Mouse (Mus musculus) 3134 (cell line): ENCODE results near the gene Rpl37.
"Not testable (repeated sequence)": the region's sequence is repeated elsewhere in the genome, so short reads cannot be mapped to it uniquely, and the experiment has no call there.

Source experiments
- DNase-seq: peaks from one replicate; pipeline ENCODE4 v3.0.0-alpha.2; 2011; ENCODE audit warnings: low spot score; ENCODE audit not compliant: insufficient read length; ENCODE audit errors: extremely low read depth

The Rpl37 gene

DNA sequence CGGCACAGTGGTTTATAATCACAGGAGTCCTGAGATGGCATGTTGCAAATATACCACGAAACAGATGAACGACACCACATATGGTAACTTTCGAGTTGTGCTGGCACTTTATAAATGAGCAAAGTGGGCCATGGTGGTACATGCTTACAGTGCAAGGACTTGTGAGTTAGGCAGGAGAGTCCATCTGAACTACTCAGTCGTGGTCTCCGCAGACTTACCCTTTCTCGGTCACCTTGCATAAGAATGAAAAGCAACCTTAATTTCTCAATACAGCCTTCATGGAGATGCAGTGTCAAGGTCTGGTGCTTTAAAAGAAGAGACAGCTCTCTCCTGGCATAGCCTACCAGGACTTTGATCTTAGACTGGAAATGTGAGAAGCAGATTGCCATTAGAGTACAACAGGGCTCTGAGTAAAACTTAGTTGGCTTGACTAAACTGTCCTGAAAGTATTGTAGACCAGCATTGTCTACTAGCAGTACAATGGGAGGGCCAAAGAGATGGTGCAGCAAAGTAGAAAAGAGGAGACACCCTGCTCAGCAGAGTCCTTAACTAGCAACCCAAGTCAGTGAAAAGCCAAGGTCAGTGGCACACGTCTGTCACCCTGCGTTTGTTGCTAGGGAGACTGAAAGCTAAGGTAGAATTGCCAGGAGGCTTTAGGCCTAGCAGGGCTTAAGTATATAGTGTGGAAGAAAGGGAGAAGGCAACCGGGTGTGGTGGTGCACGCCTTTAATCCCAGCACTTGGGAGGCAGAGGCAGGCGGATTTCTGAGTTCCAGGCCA is 5.3 kb downstream of the Rpl37 start:
- DNase-seq = no peak

DNA sequence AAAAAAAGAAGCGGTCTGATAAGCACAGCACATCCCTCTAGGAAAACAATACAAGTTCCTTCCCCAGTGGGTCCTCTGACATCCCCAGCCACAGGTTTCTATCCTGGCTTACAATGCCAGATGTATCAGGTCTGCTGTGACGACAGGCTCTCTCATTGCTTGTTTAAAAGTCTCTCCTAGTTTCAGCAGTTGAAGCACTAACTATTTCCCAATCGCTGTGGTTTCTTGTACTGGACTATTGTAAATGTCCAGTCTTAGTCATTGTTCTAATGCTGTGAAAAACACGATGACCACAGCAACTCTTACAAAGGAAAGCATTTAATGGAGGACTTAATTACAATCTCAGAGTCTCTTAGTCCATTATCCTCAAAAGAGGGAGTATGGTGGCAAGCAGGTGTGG is 10.0 kb downstream of the Rpl37 start:
- peak; percentile 64 for DNase-seq

DNA sequence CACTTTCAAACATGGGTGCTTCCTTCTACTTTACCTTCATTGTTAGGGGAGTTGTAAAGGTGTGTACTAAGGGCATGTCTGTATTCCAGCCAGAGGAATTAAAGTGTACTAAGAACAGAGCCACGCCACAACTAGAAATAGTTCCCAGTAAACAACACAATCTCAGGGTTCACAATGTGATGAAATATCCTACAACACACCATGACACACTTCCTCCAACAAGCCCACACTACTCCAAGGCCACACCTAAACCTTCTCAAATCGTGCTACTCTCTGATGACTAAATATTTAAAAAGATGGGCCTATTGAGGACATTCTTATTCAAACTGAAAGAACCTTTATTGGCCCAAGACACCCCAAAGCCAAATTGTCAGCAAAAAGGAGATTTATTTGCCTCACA is 11.0 kb downstream of the Rpl37 start:
- DNase-seq = no peak

DNA sequence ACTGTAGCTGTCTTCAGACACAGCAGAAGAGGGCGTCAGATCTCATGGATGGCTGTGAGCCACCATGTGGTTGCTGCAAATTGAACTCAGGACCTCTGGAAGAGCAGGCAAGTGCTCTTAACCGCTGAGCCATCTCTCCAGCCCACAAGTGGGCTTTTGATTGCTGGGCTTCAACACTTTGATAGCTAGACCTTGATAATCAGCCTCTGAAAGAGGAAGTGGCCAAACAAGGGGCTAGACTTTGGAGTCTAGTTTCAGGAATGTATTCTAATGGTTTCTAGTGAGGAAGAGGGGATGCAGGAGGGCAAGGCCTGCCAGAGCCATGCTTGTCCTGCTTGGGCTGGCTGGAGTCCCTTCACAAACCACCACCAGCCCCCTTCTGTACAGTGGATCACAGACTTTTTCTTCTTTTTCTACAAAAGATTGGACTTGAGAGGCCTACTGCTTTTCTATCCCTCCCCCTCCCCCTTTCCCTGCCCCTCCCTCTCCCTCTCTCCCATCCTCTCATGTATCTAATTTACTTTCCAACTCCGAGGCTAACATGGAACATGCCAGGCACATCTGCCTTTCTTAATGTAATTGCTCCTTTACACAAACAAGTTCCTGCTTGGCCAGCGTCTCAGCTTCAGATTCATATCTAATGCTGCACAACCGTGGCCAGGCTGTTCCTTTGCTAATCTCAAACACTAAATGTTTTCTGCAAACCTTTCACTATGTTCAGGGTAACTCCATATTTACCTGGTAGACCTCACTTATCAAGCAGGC is 11.9 kb downstream of the Rpl37 start:
- DNase-seq = no peak

DNA sequence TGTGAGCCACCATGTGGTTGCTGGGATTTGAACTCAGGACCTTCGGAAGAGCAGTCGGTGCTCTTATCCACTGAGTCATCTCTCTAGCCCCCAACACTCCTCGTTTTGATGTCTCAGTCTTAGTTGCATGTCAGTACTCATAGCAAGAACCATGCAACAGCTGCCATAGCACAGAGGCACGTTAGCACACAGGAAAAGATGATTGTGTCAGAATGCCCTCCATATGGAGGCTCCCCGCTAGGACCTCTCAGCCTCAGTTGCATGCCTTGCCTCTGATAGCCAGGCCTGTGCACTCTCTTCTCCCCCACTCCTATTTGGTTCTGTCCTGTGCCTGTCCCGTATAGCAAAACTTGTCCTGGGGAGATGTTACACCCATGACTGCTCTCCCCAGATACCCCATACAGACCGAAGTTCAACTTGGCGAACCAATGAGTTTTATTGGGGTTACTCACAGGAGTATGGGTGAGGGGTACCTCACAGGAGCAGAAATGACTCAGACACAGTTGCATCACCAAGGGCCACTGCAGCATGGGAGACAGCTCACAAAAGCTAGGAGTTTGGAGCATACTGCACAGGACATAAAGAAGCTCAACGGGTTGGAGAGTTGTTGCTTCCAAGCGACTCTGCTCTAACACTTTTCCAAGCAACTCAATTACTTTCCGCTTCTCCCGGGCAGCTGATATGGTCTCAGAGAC is 12.8 kb downstream of the Rpl37 start:
- DNase-seq = no peak

DNA sequence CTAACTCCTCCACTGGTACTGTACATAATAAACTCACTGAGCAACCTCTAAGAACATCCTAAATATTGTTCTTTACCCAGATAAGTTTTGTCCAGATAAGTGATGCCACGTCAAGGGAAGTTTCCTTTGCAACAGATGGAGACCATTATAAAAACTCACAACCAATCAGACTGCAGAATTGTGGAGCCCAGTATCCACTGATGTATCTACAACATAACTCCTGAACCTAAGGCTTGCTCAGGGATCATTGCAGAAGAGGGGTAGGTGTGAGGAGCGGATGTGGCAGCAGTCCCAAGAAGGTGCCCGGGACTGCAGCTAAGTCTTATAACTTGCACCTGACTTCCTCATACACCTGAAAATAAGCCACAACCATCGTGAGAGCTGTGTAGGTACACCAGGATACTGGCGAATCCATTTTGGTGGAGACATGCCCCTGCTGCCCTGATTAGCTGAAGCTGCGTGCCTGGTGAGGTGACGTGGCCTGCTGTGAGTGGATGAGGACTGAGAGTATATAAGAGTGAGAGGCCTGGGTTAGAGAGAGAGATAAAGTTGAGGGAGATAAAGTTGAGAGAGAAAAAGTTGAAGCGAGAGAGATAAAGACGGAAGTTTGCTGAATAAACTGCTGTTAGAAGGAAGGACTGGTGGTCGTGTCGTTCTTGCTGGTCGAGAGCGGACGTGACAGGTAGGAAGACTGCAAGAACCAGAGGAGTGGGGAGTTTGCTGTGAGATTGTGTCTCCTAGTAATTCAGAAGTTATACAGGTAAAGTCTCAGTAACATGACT is 14.6 kb downstream of the Rpl37 start:
- not testable (repeated sequence) for DNase-seq

DNA sequence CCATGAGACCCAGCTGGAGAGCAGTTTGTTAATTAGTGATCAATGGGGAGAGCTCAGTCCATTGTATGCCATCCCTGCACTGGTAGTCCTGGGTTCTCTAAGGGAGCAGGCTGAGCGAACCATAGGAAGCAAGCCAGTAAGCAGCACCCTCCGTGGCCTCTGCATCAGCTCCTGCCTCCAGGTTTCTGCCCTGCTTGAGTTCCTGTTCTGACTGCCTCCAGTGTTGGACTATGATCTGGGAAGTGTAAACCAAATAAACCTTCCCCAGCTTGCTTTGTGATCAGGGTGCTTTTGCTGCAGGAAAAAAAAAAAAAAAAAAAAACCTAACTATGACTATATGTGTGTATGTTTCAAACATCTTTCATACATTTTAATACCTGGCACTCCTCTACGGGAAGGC is 16.9 kb downstream of the Rpl37 start:
- DNase-seq = no peak

DNA sequence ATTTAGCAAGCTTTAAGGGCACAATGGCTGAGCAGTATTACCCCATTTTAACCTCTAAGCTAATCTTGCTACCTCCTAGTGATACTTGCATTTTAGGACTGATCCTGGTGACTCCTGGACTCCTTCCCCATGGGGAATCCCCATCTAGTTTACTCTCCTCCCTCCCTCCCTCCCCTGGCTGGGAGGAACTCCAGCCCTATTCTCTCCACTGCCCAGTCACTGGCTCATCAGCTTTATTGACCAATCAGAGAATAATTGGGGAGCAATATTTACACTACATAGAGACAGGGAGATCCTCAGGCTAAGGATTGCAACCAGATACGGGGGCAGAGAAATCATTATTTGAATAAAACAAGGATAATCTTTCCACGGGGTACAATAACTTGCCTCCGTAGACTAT is 17.7 kb downstream of the Rpl37 start:
- no peak for DNase-seq

DNA sequence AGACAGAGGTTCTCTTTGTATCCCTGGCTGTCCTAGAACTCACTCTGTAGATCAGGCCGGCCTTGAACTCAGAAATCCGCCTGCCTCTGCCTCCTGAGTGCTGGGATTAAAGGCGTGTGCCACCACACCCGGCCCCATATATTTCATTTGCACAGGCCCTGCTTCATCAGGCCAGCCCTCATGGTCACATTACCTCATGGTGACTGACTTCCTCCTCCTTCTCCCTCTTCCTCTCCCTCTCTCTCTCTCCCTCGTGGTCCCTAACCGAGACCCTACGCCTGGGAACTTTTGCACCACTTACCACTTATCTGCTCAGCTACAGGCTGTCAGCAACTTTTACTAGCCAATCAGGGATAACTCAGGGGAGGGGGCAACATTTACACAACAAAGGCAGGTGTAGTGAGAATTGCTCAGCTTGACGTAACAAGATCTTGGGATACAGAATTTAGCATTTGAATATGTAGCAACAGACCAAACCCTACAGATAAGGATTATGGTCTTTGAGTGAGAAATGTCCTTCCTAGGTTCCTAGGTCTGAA is 18.6 kb downstream of the Rpl37 start:
- DNase-seq = no peak

DNA sequence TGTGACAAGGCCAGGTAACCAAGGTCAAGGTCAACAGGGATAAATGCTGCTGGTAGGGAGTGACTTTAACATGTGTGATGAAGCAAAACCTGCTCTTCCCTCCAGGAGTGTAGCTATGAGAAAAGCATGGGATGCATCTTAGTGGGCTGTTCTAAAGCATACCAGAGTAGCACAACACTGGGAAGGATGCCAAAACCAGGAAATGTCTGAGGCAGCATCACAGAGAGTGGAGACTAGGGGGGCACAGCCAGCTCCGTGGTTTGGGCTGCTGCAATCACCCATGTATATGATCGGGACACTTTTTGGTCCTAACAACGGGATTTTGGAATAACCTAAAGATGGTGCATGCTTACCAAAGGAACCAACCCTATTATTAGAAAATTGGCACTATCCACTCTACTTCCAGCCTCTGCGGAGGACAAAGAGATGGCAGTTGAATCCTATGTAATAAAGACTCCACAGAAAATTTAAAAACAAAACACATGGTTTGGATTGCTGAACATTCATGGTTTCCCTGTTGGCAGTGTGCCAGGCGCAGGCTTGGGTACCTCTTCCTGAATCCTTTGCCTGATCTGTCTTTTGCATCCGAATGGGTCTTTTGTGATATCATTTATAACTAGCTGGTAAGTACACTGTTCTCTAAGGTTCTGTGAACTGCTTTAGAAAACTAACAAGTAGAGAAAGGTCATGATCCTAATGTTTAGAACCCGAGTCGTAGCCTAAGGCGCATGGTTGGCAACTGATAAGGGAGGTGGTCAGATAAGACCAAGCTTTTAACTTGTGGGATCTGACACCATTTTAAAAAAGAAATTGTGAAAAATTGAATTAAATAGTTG is 21.8 kb downstream of the Rpl37 start:
- no peak for DNase-seq

DNA sequence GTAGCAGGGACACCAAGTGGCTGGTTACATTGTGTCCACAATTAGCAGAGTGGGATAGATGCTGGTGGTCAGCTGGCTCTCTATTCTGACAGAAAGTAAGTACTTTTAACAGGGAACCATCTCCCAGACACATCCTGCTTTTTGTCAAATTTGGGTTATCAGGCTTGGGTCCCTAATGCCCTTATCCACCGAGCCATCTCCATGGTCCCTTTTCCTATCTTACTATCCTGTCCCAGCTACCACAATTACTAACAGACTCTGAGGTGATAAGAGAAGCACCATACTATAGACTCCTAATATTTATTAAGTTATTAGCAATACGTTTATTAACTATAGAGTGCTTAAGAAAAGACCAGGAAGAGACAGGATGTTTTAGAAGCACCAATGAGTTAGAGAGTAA is 22.9 kb downstream of the Rpl37 start:
- no peak for DNase-seq

DNA sequence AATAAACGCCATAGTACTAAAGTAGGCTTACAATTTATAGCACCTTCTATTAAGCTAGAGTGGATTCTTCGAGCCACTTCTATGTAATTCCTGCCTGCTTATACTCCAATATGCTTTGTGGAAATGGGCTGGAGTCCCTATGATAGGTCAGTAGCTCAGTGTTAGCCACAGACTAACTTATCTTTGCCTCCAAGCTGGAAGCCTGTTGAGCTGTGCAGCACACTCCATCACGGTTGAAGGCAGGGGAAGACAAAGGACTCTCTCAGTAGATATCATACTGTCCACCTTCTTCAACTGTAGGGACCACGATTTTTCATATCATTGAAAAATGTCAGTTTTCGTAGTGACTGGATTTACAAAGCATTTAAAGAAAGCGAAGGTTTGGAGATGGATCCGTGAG is 23.4 kb downstream of the Rpl37 start:
- no peak for DNase-seq

DNA sequence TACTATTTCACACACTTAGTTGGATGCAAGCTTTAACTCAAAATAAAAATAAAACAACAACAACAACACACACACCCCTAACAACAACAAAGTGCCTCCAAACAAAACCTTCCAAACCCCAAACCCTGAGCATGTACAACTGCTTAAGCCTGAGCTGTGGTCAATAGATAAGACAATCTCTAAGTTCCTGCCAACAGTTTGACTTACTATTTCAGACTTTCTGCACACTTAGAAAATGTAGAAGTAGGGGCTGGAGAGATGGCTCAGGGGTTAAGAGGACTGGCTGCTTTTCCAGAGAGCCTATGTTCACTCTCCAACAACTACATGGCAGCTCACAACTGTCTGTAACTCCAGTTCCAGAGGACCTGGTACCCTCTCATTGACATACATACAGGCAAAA is 23.9 kb downstream of the Rpl37 start:
- no peak for DNase-seq

DNA sequence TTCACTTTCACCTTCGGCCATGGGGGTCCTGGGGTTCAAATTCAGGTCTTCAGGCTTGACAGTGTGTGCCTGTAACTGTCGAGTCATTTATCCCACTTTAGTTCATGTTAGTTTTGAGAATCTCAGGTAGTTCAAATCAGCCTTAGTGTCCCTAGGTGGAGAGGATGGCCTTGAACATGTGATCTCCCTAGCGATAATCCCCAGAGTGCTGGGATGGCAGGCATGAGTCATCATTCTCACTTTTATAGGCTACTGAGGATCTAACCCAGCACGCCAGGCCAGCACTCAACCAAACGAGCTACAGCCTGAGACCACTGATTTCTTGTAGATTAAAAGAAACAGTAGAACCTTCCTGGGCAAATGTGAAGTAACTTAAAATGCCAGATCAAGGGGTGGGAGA is 25.6 kb downstream of the Rpl37 start:
- no peak for DNase-seq

DNA sequence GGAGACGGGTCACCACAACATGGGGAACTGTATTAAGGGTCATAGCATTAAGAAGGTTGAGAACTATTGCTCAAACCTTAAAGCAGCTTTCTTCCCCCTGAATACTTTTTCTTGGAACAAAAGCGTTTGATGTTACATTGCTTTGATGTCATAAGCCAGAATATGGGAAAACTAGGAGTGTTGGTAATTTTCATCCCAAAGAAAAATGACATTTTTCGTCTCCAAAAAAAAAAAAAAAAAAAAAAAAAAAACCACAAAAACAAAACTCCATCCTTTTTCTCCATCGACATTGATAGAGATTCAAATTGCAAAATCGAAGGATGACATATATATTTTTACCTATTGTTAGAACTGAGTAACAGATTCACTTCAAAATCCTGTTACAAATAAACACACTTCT is 26.3 kb downstream of the Rpl37 start:
- no peak for DNase-seq

DNA sequence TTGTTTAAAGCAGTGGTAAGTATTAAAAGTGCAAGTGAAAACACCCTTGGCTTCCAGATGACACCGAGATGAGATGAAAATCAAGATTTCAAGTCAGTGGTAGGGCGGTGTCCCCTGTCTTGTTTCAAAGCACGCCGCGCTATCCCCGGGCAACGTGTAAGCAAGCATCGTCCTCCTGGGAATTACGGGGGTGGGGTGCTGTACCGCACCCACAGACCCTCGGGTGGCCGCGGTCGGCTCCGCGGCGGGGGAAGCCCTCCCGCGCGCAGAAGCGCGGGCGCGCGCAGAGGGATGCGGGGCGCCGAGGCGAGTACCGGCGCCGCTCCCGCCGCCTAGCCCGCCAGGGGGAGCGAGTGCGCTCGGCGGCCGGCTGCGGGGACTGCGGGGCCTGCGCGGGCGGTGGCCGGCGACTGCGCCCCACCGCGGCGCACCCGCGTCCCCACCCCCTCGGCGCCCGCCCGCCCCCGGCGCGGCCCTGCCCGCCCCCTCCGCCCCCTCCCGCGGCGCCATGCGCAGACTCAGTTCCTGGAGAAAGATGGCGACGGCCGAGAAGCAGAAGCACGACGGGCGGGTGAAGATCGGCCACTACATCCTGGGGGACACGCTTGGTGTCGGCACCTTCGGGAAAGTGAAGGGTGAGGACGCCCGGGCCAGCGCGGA is 27.0 kb downstream of the Rpl37 start, which contains the start of gene Prkaa1:
Gene Prkaa1, plus strand, starts transcription at position 501 of the 660 bp plus-strand sequence.
- peak; percentile 78 for DNase-seq

DNA sequence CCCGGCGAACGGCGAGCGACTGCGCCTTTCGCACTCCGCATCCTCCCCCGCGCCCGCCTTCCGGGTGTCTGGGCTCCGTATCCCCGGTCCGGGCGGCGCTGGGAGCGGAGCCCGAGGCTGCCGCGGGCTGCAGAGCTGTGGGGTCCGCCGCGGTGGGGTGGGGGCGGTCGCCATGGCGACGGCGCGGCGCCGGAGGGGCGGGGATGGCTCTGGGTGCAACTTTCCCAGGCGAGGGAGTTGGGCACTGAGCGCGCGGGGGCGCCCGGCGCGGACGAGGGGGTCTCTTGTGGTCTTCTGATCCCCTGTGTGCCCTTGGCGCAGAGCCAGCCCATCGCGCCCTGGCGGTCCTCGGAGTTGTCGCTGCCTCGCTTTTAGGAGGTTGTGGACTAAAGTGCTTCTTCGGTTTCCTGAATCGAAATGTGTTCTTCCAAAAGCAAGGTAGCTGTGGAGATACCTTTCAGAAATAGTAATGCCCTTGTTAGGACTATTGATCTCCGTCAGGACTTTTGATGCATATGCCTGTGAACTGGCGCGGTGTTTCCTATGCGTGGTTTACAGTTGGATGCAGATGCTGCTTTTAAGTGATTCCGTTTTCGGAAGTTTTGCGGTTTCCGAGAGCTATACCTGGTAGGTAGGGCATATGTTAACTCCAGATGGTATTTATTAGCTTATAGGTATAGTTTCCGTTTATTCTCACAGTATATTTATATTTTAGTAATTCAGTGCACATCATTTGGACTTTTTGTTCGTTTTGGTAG is 27.8 kb downstream of the Rpl37 start:
- DNase-seq = peak; percentile 80

DNA sequence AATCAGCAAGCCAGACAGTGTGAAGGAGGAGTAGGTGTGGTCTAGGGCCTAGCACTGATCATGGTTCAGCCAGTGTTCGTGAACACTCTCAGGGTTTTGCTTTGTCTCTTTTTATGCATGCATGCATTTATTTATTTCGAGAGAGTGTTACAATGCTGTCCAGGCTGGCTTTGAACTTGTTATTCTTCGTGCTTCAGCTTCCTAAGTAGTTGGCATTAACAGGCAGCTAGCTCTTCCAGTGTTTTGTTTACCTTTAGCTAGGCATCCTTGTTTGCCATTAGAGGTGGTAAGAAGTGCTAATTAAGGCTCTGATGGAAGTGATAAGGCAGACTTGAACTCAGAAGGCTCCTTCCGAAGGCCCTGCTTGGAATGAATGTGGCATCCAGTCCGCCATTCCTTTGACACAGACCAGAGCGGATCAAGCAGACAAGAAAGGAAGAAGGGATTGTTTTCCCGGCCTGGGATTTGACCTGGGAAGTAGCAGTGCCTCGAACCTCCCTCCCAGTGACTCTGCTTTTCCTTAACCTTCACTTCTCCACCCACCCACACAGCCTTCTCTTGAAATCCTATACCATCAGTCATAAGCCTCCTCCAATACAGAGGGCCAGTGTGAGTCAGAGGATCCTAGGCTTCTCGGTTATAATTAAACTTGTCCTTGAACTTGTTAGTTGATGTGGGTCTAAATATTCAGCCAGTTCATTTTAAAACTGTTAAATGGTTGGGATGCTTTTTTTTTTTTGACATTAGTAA is 28.9 kb downstream of the Rpl37 start:
- DNase-seq = peak; percentile 48
